Mouse (Mus musculus) forebrain, embryonic 10.5 days (tissue): Measurements from ENCODE around the gene Lmo1. TPM values are rescaled to one million over a fixed set of nuclear protein-coding genes. Genes with fewer than 3 reads are reported as not detected.

ENCODE experiments used
- DNase-seq: peaks from one replicate; pipeline ENCODE4 v3.0.0-alpha.2; 2017; ENCODE audit warnings: low spot score; ENCODE audit errors: extremely low spot score
- H3K27ac ChIP-seq: fragments of 300-500 bp; sonication (generic); 2 replicates; pipeline ENCODE4 v1.5.1; 2016; ENCODE audit warnings: mild to moderate bottlenecking
- H3K27me3 ChIP-seq: fragments of 300-500 bp; sonication (generic); 2 replicates; pipeline ENCODE4 v1.6.1; 2016; ENCODE audit warnings: mild to moderate bottlenecking; ENCODE audit not compliant: poor library complexity, severe bottlenecking
- H3K36me3 ChIP-seq: fragments of 300-500 bp; sonication (generic); replicated peaks from 2 replicates; pipeline ENCODE4 v1.6.1; 2016; ENCODE audit warnings: mild to moderate bottlenecking, moderate library complexity
- H3K4me1 ChIP-seq: fragments of 300-500 bp; sonication (generic); 2 replicates; pipeline ENCODE4 v1.6.1; 2016
- H3K4me3 ChIP-seq: fragments of 300-500 bp; sonication (generic); 2 replicates; pipeline ENCODE4 v1.5.1; 2016; ENCODE audit warnings: mild to moderate bottlenecking, moderate library complexity
- H3K9me3 ChIP-seq: fragments of 300-500 bp; sonication (generic); 2 replicates; pipeline ENCODE4 v1.6.1; 2016; ENCODE audit warnings: mild to moderate bottlenecking, moderate library complexity
- whole genome bisulfite sequencing: fragments of 180-500 bp; shearing (Covaris S2); methylation state at CpG from one replicate; pipeline ENCODE4 v1.1.7; 2016; 5-methylcytosine and 5-hydroxymethylcytosine counted together
- polyA plus RNA-seq: library from polyadenylated mRNA; unstranded; fragments of >200 nt; fragmentation: Nextera tagmentation; extraction: Ambion mirVana; gene quantifications from 2 replicates; pipeline ENCODE4 v1.2.1, GENCODE M21; 2016

The Lmo1 gene
- polyA plus RNA-seq, 1 experiment from 2014 or later = 21.9 TPM

DNA sequence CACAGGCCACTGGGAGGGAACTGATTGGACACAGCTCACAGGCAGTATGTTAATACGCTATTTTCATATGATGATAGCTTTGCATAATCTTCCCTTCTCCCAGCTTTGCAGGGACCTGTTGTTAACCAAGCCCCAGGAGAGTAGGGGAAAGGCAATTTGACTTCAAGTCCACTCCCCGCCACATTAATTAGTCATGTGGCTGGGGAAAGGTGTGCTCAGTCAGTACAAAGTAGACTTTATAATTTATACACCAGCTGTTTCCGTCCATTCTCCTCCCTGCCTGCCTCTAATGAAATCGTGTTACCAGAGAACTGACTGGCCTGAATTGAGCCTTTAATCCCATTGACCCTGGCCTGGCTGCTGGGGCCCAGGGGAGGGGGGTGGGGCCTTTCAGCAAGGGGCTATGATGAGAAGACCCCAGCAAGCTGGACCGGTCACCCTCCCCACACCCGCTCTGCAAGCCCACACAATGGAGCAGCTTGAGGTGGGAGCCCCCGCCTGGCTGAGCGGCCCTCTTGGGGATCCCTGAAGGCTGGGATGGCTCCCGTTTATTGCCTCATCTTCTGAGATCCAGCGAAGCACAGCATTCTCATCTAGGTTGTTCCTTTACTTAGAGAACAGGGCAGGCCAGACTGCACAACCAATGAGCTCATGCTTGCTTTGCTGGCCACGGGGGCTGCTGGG is 21.5 kb upstream of the Lmo1 start:
- WGBS = 12% methylated on average over 11 of the region's 11 CpGs

DNA sequence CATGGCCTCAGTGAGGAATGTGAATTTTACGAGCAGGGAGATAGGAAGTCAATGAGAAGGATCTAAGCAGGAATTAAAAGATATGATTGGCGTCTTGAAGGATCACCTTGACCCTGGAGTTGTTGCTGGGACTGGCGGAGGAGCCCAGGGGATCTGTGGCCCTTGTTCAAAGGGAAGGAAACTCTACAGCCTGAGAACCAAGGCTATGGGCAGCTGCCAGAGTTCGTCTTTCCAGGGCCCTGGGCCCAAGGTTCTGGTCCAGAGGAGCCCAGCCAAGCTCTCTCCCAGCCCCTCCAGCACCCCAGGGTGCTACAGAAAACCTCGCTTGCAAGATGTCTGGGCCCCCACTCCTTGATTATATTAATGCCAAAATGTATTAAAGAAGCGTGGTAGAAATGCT is 21.0 kb upstream of the Lmo1 start:
- WGBS = 49% methylated on average over 6 of the region's 6 CpGs
- Histone ChIP-seq H3K27ac (peak overlapping the region; percentile 88), H3K4me1 (peaks cover 61% of the 10 kb centered on the region)

More for the DNA sequence above, 21.5 kb upstream of the Lmo1 start:
- Histone ChIP-seq H3K27me3 (peaks cover 100% of the 10 kb centered on the region), H3K27ac (peak overlapping the region; percentile 88), H3K4me1 (peaks cover 55% of the 10 kb centered on the region), H3K4me3 (peak overlapping the region; percentile 32), H3K36me3 (no peaks in the 10 kb centered on the region), H3K9me3 (no peaks in the 10 kb centered on the region)
- DNase-seq = peak; percentile 81

DNA sequence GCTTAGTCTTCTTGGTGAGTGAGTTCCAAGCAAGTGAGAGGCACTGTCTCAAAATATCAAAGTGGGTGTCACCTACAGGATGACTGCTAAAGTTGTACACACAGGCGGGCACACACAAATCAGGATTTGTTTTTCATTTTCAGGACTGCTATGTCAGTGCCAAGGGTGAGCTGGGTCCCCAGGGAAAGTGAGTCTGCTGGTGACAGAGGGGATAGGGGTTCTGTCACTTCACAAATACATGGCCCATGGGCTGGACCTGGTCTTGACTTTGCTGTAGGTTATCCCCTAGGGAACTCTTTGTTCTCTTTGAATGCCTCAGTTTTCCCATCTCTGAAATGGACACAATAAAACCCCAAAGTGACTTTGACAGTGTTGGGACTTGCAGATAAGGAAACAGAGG is 19.8 kb upstream of the Lmo1 start:
- Histone ChIP-seq H3K9me3 (no peaks in the 10 kb centered on the region), H3K27me3 (peaks cover 98% of the 10 kb centered on the region), H3K36me3 (no peaks in the 10 kb centered on the region), H3K4me1 (peaks cover 70% of the 10 kb centered on the region), H3K27ac (no peak overlapping the region), H3K4me3 (no peak overlapping the region)
- no peak for DNase-seq
- WGBS = 83% methylated on average over 1 of the region's 1 CpGs

More for the DNA sequence above, 21.0 kb upstream of the Lmo1 start:
- H3K27me3 ChIP-seq = peaks cover 98% of the 10 kb centered on the region
- peak; percentile 17 for DNase-seq
- no peaks in the 10 kb centered on the region for H3K9me3 ChIP-seq
- H3K4me3 ChIP-seq = peak overlapping the region; percentile 32
- no peaks in the 10 kb centered on the region for H3K36me3 ChIP-seq

DNA sequence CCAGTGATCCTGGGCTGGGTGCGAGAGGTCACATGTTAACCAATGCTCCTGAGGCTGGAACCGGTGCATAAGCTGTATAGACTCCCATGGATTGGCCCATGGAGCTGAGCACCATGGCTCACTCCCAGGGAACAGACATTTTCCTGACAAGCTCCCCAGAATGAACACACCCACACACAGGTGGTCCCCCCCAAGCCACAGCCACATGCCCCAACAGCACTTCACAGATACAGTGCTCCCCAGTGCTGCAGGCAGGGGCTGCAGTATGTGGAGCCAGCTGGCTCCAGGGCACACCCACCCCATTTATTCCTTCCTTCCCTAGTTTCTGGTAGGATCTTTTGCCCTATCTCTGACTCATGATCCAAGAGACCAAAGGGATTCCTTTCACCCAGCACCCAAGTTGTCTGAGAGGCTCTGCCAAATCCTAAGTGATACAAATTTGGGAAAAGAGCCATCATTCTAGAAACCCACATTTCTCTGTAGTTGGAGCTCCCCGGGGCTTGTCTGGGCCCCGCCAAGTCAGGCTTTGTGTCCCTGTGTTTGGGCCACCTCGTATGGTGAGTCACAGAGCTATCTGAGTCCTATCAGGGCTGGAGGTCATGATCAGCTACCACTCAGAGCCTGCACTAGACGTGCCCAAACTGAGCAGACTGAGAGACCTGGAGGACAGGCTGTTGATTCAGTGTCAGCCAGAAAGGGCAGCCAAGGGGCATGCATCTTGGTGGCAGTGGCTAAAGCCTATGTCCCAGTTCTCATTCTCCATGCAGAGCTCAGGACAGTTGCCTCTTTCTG is 12.4 kb upstream of the Lmo1 start:
- WGBS = 85% methylated on average over 6 of the region's 6 CpGs
- 0 out of 2 replicates have a peak overlapping the region, but pooled peaks have one; percentile 3 for H3K27ac ChIP-seq
- H3K36me3 ChIP-seq = no peaks in the 10 kb centered on the region
- peaks cover 98% of the 10 kb centered on the region for H3K27me3 ChIP-seq
- H3K9me3 ChIP-seq = no peaks in the 10 kb centered on the region
- H3K4me3 ChIP-seq = no peak overlapping the region
- peaks cover 55% of the 10 kb centered on the region for H3K4me1 ChIP-seq
- DNase-seq = no peak

DNA sequence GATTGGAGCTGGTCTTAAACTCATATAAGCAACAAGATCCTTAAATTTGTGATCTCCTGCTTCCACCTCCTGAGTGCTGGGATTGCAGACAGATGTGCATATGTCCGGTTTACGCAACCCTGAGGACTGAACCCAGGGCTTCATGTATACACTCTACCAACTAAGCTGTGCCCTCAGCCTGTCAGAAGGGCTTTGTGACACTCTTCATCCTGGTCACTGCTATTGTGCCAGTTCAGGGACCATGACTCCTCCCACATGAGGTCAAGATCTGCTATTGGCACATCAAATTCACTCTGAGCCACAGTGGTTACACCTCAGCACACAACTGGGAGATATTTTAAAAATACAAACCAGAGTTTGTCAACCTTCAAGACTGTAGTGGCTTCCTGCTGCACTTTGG is 11.0 kb upstream of the Lmo1 start:
- Histone ChIP-seq H3K4me1 (peaks cover 40% of the 10 kb centered on the region), H3K9me3 (no peaks in the 10 kb centered on the region), H3K27ac (peak overlapping the region; percentile 35; the same call in 1 of the 2 replicates), H3K27me3 (peaks cover 100% of the 10 kb centered on the region), H3K4me3 (no peak overlapping the region), H3K36me3 (no peaks in the 10 kb centered on the region)
- DNase-seq = no peak
- WGBS = 92% methylated on average over 2 of the region's 2 CpGs

DNA sequence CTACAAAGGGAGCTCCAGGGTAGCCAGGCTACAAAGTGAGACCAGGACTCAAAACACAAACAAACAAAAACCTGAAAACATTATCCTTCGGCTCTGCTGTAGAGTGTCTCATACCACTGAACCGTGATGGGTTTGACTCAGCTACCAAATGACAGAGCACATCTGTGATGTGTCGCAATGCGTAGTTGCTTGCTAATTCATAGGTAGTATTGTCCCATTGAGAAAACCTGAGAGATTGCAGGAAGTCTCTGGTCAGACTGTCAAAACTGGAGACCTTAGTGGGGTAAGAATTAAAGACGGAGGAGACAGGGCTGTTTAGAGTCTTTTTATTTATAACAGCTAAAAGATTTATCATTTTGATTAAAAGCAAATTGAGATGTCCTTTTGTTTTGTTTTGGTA is 10.6 kb upstream of the Lmo1 start:
- H3K27ac ChIP-seq = no peak overlapping the region
- H3K27me3 ChIP-seq = peaks cover 100% of the 10 kb centered on the region
- H3K4me1 ChIP-seq = peaks cover 36% of the 10 kb centered on the region
- H3K36me3 ChIP-seq = no peaks in the 10 kb centered on the region
- H3K9me3 ChIP-seq = no peaks in the 10 kb centered on the region
- DNase-seq = no peak
- WGBS = 47% methylated on average over 5 of the region's 5 CpGs
- H3K4me3 ChIP-seq = no peak overlapping the region

DNA sequence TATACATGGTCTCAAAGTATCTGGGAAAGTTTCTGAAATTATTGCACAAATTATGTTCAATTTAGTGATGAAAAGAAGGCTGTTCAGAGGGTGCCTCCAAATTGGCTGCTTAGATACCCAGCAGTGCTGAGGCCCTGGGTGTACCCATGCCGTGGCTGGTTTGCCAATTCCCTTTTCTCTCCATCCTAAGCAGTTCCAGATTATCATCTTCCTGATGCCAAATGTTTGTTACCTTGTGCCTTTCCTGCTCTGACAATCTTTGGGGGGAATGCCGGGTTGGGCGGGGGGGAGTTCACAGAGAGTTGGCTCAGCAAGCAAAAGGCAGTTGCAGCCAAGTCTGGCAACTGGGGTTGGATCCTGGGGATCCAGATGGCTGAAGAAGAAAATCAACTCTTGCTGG is 1.7 kb upstream of the Lmo1 start:
- DNase-seq = no peak
- H3K36me3 ChIP-seq = no peaks in the 10 kb centered on the region
- H3K4me1 ChIP-seq = peaks cover 64% of the 10 kb centered on the region
- WGBS = 33% methylated on average over 3 of the region's 3 CpGs
- peaks cover 100% of the 10 kb centered on the region for H3K27me3 ChIP-seq
- H3K9me3 ChIP-seq = no peaks in the 10 kb centered on the region
- peak overlapping the region; percentile 16; the same call in 1 of the 2 replicates for H3K27ac ChIP-seq
- no peak overlapping the region; the same call in 1 of the 2 replicates for H3K4me3 ChIP-seq

DNA sequence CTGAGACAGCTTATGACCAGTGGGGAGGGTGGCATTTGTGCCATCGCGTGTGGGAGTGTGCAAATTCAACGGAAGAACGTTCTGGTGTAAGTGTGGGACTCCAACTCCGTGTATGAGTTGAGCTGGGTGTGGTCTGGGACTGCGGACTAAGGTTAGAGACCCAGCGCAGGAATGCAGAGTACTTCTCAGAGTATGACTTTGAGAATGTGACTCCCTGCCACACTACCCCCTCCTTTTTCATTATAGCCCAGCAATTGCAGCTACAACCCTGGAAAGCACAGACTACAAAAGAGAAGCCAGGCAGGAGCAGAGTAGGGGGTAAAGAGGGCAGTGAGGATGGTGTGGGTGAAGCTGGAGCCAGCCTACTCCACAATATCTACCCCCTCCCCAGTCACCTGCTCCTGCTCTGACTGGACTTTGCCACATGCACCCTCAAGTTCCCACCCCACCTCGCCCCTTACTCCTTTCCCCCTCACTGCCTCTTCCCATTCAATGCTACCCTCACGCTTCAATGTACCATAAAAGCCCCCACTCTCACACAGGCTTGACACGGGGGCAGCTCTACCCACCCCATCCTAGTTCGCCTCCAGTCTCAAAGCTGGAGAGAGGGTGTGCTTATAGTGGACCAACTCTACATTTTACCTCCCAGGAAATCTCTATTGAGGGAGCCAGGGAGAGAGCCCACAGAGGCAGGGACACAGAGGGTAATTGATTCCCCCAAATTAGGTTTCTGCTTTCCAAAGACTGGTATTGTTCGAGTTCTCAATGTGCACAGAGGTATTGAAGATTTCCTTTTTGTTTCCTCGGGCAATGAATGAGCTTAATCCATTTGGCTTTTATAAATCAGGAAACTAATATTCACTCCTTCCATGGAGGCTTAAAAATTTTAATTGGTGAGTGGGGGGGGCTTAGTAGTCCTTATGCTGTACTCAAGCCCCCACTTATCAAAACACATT is 941 bp upstream of the Lmo1 start:
- H3K27me3 ChIP-seq = peaks cover 100% of the 10 kb centered on the region
- peak; percentile 65 for DNase-seq
- peak overlapping the region; percentile 95 for H3K27ac ChIP-seq
- H3K36me3 ChIP-seq = no peaks in the 10 kb centered on the region
- H3K9me3 ChIP-seq = no peaks in the 10 kb centered on the region
- peaks cover 69% of the 10 kb centered on the region for H3K4me1 ChIP-seq
- 5% methylated on average over 13 of the region's 13 CpGs for WGBS
- peak overlapping the region; percentile 75 for H3K4me3 ChIP-seq

DNA sequence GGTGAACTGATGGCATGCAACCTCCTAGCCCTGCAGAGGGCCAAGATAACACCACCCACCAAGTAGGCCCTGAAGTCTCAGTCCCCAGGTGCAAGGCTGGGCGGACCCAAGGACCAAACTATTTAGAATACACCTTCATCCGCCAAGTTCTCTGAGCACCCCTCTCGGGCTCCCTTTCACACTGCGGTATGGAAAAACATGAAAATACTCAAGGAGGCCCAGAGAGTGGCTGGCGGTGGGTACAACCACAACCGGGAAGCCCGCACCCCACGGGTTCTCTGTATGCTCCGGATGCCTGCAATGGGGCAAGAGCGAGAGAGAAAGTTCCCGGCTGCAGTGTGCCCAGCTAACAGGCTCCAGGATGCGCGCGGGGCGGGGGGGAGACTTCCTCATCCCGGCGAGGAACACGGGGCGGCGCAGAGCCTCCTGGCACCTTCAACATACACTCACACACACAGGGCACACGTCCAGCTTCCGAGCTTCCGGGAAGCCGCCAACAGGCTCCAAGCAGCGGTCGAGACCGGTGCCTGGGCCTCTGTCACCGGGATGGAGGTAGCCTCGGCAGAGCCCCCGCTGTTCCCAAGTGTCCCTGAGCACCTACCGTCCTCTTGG is 564 bp downstream of the Lmo1 start:
- Histone ChIP-seq H3K9me3 (0 out of 2 replicates have a peak, but pooled peaks cover under 1% of the 10 kb centered on the region), H3K27ac (peak overlapping the region; percentile 95), H3K4me1 (peaks cover 85% of the 10 kb centered on the region), H3K36me3 (no peaks in the 10 kb centered on the region), H3K27me3 (peaks cover 100% of the 10 kb centered on the region), H3K4me3 (peak overlapping the region; percentile 75)
- 2% methylated on average over 31 of the region's 31 CpGs for WGBS
- peak; percentile 51 for DNase-seq

DNA sequence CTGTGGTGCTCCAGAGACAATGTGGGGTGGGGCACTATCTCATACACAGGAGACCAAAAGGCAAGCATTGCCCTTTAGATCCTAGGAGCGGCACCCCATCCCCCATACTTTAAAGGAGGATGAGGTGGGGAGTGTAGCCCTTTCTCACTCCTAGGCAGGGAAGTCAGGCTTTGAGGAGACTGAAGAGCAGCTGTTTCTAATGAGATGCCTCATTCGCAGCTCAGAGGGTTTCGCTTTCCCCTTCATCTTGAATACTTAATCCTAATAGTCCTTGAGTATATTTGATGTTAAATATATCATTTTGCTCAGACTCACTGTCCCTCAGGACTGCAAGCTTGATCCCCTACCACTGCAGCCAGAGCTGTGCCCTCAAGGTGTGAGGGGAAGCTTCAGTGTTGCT is 3.1 kb downstream of the Lmo1 start:
- peaks cover 15% of the 10 kb centered on the region for H3K36me3 ChIP-seq
- peaks cover 92% of the 10 kb centered on the region for H3K4me1 ChIP-seq
- WGBS = 51% methylated on average over 3 of the region's 3 CpGs
- no peak for DNase-seq
- peaks cover 100% of the 10 kb centered on the region for H3K27me3 ChIP-seq
- H3K4me3 ChIP-seq = peak overlapping the region; percentile 75
- peaks cover 9% of the 10 kb centered on the region for H3K9me3 ChIP-seq
- H3K27ac ChIP-seq = 0 out of 2 replicates have a peak overlapping the region, but pooled peaks have one; percentile 37

DNA sequence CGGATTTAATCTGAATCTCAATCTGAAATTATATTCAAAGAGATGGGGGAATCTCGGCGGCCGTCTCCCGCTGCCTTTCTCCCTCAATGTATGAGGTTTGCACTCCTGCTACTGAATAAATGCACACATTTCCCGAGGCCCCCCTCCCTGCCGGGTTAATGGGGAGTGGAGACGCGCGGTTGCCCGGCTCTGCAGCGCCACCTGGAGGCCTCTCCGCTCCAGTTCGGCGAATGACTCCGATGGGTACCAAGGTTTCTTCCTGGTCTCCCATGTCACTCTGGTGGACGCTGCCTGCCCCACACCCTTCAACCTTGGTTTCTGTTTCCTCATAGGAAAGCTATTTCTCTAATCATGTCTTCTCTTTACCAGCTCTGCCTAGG is 4.6 kb downstream of the Lmo1 start:
- Histone ChIP-seq H3K27ac (peak overlapping the region; percentile 85), H3K4me1 (peaks cover 92% of the 10 kb centered on the region), H3K9me3 (peaks cover 9% of the 10 kb centered on the region), H3K4me3 (peak overlapping the region; percentile 65), H3K36me3 (peaks cover 15% of the 10 kb centered on the region), H3K27me3 (peaks cover 100% of the 10 kb centered on the region)
- WGBS = 0% methylated on average over 17 of the region's 17 CpGs
- peak; percentile 89 for DNase-seq
